8 mouse cellular contexts compared by ENCODE assay signal in genomic region chr2:91537588-91538205, GRCm38 (mm10). TPM values are rescaled to one million over a fixed set of nuclear protein-coding genes. Genes with fewer than 3 reads are reported as not detected.
DNase-seq lines count a peak whose midpoint lies in the region; ATAC-seq and TF ChIP-seq lines count a peak whose summit lies in the region.

No protein-coding gene starts in this region.

- peak overlapping the region; percentile 24 for H3K4me3 ChIP-seq in cortical plate, adult 2 months (ENCODE audit: insufficient read depth, low read length)
- H3K4me3 ChIP-seq in hindbrain, postnatal 0 days (ENCODE audit: low read length) = peak overlapping the region; percentile 23

- peak; percentile 28; the same call in 1 of the 2 replicates for TF ChIP-seq POLR2A in cortical plate, adult 2 months (IDR thresholded peaks at IDR 0.05; ENCODE audit: extremely low read depth, insufficient read depth, low read length)

- TF ChIP-seq CTCF in cortical plate, adult 2 months (IDR thresholded peaks at IDR 0.05; ENCODE audit: extremely low read depth, insufficient read depth, low read length) = no peak
- TF ChIP-seq CTCF in hindbrain, postnatal 0 days (IDR thresholded peaks at IDR 0.05; ENCODE audit: low read depth) = peak; percentile 32; the same call in 1 of the 2 replicates

- peak overlapping the region; percentile 50 for H3K4me2 ChIP-seq in hindbrain, postnatal 0 days (ENCODE audit: low read depth, low read length)

- no peaks in the 10 kb centered on the region for H3K27me3 ChIP-seq in hindbrain, postnatal 0 days (ENCODE audit: insufficient read depth, low read length)

- H3K27ac ChIP-seq in cortical plate, adult 2 months (ENCODE audit: insufficient read depth, low read length) = no peak overlapping the region
- peak overlapping the region; percentile 7; the same call in 1 of the 2 replicates for H3K27ac ChIP-seq in hindbrain, postnatal 0 days

- no peaks in the 10 kb centered on the region for H3K36me3 ChIP-seq in hindbrain, postnatal 0 days (ENCODE audit: insufficient read depth, low read length)

- no peaks in the 10 kb centered on the region for H3K4me1 ChIP-seq in cortical plate, adult 2 months (ENCODE audit: control insufficient read depth, insufficient read depth, low read length)
- H3K4me1 ChIP-seq in hindbrain, postnatal 0 days (ENCODE audit: insufficient read depth, low read length) = 0 out of 2 replicates have a peak, but pooled peaks cover 4% of the 10 kb centered on the region

- DNase-seq in gastrocnemius, adult 8-10 months (ENCODE audit: low spot score in 2 of 2) = peak; percentile 87 to 89
- peak; percentile 78 for DNase-seq in hindbrain, postnatal 0 days (ENCODE audit: low spot score)
- peak; percentile 58 to 69 for DNase-seq in left cerebral cortex, adult 18-20 months (ENCODE audit: low spot score in 2 of 2)
- DNase-seq in lung, postnatal 4 days = peak; percentile 91 to 93
- peak; percentile 90 for DNase-seq in retina, postnatal 1 day
- DNase-seq in thymus, postnatal 4 days = peak; percentile 84

- peak; percentile 98 for ATAC-seq in activated CD4-positive, CD25-positive, alpha-beta regulatory T cell, adult 4 months
- peak; percentile 90 for ATAC-seq in hindbrain, postnatal 0 days

- H3K9ac ChIP-seq in hindbrain, postnatal 0 days (replicated peaks; ENCODE audit: low read length) = no peak overlapping the region; the same call in 1 of the 2 replicates

- WGBS in hindbrain, postnatal 0 days = 1% methylated on average over 17 of the region's 17 CpGs

- H3K9me3 ChIP-seq in hindbrain, postnatal 0 days (ENCODE audit: low read length) = no peaks in the 10 kb centered on the region

RNA-seq across cellular contexts. Expression of gene Ckap5, which starts 11.1 kb away (rescaled TPM):
- polyA plus RNA-seq in activated CD4-positive, CD25-positive, alpha-beta regulatory T cell, adult 4 months (2017; shearing (Covaris generic)) = 10 to 100 TPM; 52.3 to 52.7 TPM
- 65.8 and 67.9 TPM in 2 replicates for polyA plus RNA-seq in cortical plate, adult 2 months (2012; rRNA removed)
- total RNA-seq in gastrocnemius, adult 8-10 months (2022) = 10 to 100 TPM; 27.3 to 38.2 (median 34.4) TPM
- total RNA-seq in hindbrain, postnatal 0 days (2014; rRNA removed) = 101 and 104 TPM in 2 replicates
- 103 and 109 TPM in 2 replicates for polyA plus RNA-seq in hindbrain, postnatal 0 days (2015; fragmentation: Nextera tagmentation; extraction: Ambion mirVana)
- total RNA-seq in left cerebral cortex, adult 18-20 months (2021) = 100 to 1,000 TPM; 124 to 127 TPM
